Mouse (Mus musculus) CH12.LX (cell line): ENCODE measurements around the gene Spsb2.

Experiments used
- MAZ ChIP-seq: IDR thresholded peaks from 2 replicates; pipeline ENCODE4 v1.6.1; 2012; ENCODE audit warnings: low read depth, mild to moderate bottlenecking, inconsistent platforms, low read length, improper control_type of control experiment, moderate library complexity
- RCOR1 ChIP-seq: conservative IDR thresholded peaks from 2 replicates; pipeline ENCODE4 v1.6.1; 2012; ENCODE audit warnings: low read depth, mild to moderate bottlenecking, inconsistent platforms, low read length, improper control_type of control experiment

GRCm38 (mm10) chr6:124796200-124796599 is 12.3 kb upstream of the Spsb2 start:
- TF ChIP-seq MAZ (no peak), RCOR1 (no peak)
